Mouse (Mus musculus) hindbrain, embryonic 11.5 days (tissue): ENCODE results near the gene Pik3r2. TPM values are rescaled to one million over a fixed set of nuclear protein-coding genes. Genes with fewer than 3 reads are reported as not detected.

Experiments
- ATAC-seq: fragments of 200-750 bp; cut with Nextera tagmentation; 2 replicates; pipeline ENCODE4 v1.8.0; 2017; ENCODE audit warnings: mild to moderate bottlenecking, moderate TSS enrichment, moderate library complexity; ENCODE audit not compliant: low FRiP score
- DNase-seq: peaks from one replicate; pipeline ENCODE4 v3.0.0-alpha.2; 2015; ENCODE audit warnings: low spot score
- H3K27ac ChIP-seq: fragments of 300-500 bp; sonication (generic); 2 replicates; pipeline ENCODE4 v1.5.1; 2014; ENCODE audit warnings: mild to moderate bottlenecking, low read depth, low read length
- H3K27me3 ChIP-seq: fragments of 300-500 bp; sonication (generic); 2 replicates; pipeline ENCODE4 v1.6.1; 2014; ENCODE audit warnings: mild to moderate bottlenecking, low read length, moderate library complexity, mixed read lengths; ENCODE audit not compliant: control insufficient read depth, insufficient read depth
- H3K36me3 ChIP-seq: fragments of 300-500 bp; sonication (generic); 2 replicates; pipeline ENCODE4 v1.6.1; 2014; ENCODE audit warnings: mild to moderate bottlenecking, low read length, moderate library complexity, mixed read lengths; ENCODE audit not compliant: control insufficient read depth, insufficient read depth
- H3K4me1 ChIP-seq: fragments of 300-500 bp; sonication (generic); replicated peaks from 2 replicates; pipeline ENCODE4 v1.6.1; 2014; ENCODE audit warnings: low read length, mixed read lengths; ENCODE audit not compliant: control insufficient read depth, insufficient read depth
- H3K4me2 ChIP-seq: fragments of 300-500 bp; sonication (generic); replicated peaks from 2 replicates; pipeline ENCODE4 v1.6.1; 2014; ENCODE audit warnings: mild to moderate bottlenecking, low read depth, low read length
- H3K4me3 ChIP-seq: fragments of 300-500 bp; sonication (generic); 2 replicates; pipeline ENCODE4 v1.5.1; 2014; ENCODE audit warnings: low read depth, low read length
- H3K9ac ChIP-seq: fragments of 300-500 bp; sonication (generic); 2 replicates; pipeline ENCODE4 v1.6.1; 2014; ENCODE audit warnings: low read depth, low read length
- H3K9me3 ChIP-seq: fragments of 300-500 bp; sonication (generic); 2 replicates; pipeline ENCODE4 v1.6.1; 2016; ENCODE audit warnings: low read length; ENCODE audit not compliant: control insufficient read depth
- WGBS: fragments of 180-500 bp; shearing (Covaris S2); extraction: QIAGEN DNeasy Blood & Tissue Kit; methylation state at CpG from one replicate; pipeline ENCODE4 v1.1.7; 2014; 5-methylcytosine and 5-hydroxymethylcytosine counted together
- polyA plus RNA-seq: library from polyadenylated mRNA; unstranded; fragments of >200 nt; fragmentation: Nextera tagmentation; extraction: Ambion mirVana; gene quantifications from 2 replicates; pipeline ENCODE4 v1.2.1, GENCODE M21; 2014

Pik3r2 gene
- polyA plus RNA-seq, 1 experiment from 2014 or later, result 31.5 TPM

DNA sequence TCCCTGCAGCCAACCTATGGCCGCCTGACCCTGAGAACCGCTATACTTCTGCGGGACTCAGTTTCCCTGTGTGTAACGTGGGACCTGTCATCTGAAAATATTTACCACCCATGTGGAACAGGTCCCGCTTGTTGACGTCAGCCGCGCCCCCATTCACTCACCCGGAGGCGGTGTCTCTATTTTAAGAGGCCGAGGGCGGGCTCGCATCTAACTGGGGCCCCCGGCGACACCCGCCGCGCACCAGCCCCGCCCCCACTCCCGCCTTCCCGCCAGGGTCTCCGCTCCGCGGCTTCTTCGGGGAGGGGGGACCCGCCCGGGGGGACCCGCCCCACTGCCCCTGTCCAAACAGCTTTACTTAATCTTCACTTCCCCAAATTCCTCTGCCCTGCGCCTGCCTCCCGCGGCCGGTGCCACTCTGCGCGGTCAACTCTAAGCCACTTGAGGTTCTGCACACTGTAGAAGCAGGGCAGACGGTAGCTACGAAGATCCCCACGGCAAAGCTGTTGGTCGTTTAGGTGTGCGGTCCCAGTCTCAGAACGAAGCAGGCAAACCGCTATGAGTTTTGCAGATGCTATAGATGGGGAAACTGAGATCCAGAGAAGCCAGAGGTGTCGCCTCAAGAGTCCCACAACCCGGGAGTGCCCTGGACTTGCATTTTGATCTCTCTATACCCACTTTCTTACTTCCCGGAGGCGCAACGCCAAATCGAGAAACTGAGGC, 27.4 kb upstream of the Pik3r2 start:
- 2% methylated on average over 44 of the region's 47 CpGs for WGBS
- peaks cover 42% of the 10 kb centered on the region for H3K27me3 ChIP-seq
- H3K4me3 ChIP-seq, result peak overlapping the region; percentile 48
- peaks cover 4% of the 10 kb centered on the region; the same call in 1 of the 2 replicates for H3K4me1 ChIP-seq
- ATAC-seq (no peak), DNase-seq (peak; percentile 40)
- peak overlapping the region; percentile 44 for H3K9ac ChIP-seq
- no peak overlapping the region for H3K27ac ChIP-seq
- H3K36me3 ChIP-seq, result no peaks in the 10 kb centered on the region
- H3K9me3 ChIP-seq, result no peaks in the 10 kb centered on the region
- peak overlapping the region; percentile 89 for H3K4me2 ChIP-seq

GRCm38 (mm10) chr8:70802786-70803510, 26.4 kb upstream of the Pik3r2 start:
- Histone ChIP-seq H3K27ac (no peak overlapping the region), H3K36me3 (no peaks in the 10 kb centered on the region), H3K4me2 (no peak overlapping the region), H3K9ac (no peak overlapping the region), H3K9me3 (no peaks in the 10 kb centered on the region), H3K4me3 (no peak overlapping the region), H3K4me1 (peaks cover 4% of the 10 kb centered on the region; the same call in 1 of the 2 replicates), H3K27me3 (peaks cover 52% of the 10 kb centered on the region)
- ATAC-seq (no peak), DNase-seq (no peak)
- WGBS, result 63% methylated on average over 11 of the region's 11 CpGs

DNA sequence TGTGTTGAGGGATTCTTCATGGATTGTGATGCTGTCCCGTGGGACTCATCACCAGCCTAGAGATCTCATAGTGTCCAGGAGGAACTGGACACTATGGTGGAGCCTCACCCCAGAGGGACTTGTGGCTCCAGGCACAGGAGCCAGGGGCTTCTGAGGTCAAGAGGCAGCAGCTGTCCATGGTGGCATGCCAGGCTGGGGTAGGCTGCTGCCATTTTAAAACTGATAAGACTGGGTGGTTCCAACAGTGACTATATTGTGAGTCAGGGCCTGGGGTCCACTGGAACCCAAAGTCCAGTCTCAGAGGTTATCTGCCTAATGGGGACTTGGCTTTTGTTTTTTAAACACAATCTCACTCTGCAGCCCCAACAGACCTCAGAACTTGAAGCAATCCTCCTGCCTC, 25.3 kb upstream of the Pik3r2 start:
- Histone ChIP-seq H3K9ac (no peak overlapping the region), H3K4me2 (no peak overlapping the region), H3K4me1 (peaks cover 7% of the 10 kb centered on the region; the same call in 1 of the 2 replicates), H3K27me3 (peaks cover 54% of the 10 kb centered on the region), H3K4me3 (no peak overlapping the region), H3K27ac (no peak overlapping the region), H3K36me3 (no peaks in the 10 kb centered on the region), H3K9me3 (no peaks in the 10 kb centered on the region)
- WGBS, result 76% methylated on average over 1 of the region's 1 CpGs
- DNase-seq (no peak), ATAC-seq (no peak)

DNA sequence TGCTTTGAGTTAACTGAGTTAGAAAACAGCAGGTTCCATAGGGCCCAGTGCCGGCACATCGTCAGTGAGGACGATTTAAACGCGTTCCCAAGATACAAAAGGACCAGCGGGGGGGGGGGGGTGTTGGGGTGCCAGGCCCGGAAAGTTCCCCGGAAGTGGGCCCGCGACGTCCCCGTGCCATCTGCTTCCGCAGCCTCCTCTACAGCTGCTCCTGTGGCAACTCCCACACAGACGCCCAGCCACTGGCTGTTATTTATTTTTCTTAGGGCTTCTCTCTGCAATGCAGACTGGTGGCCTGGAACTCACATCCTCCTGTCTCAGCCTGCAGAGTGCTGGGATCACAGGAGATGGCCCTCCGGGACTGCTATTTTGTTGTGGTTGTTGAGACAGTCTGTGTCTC, 24.6 kb upstream of the Pik3r2 start:
- WGBS, result 36% methylated on average over 14 of the region's 15 CpGs
- H3K36me3 ChIP-seq, result no peaks in the 10 kb centered on the region
- no peak for DNase-seq
- no peak overlapping the region for H3K4me2 ChIP-seq
- no peaks in the 10 kb centered on the region for H3K9me3 ChIP-seq
- no peak overlapping the region for H3K4me3 ChIP-seq
- no peak for ATAC-seq
- H3K4me1 ChIP-seq, result peaks cover 9% of the 10 kb centered on the region
- no peak overlapping the region for H3K27ac ChIP-seq
- H3K27me3 ChIP-seq, result peaks cover 54% of the 10 kb centered on the region
- H3K9ac ChIP-seq, result no peak overlapping the region

DNA sequence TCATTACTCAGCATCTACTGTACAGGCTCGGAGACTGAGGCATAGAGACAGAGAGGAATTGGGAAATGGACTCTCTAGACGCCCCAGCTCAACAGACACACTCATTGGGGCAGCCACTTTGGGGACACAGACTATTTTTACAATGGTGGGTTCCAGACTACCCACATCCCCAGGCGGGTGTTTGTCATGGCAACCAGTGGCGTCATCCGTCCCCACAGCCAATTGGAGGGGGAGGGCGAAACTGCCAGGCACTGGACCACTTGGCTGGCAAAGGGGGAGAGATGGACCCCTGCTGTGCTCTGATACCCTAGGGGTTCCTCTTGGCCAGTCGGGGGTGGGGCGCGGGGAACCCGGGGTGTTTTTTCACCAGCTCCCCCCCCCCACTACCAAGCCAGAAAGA, 24.1 kb upstream of the Pik3r2 start:
- WGBS, result 38% methylated on average over 10 of the region's 10 CpGs
- H3K9ac ChIP-seq, result no peak overlapping the region
- H3K4me2 ChIP-seq, result no peak overlapping the region
- H3K4me1 ChIP-seq, result peaks cover 9% of the 10 kb centered on the region
- no peak overlapping the region for H3K4me3 ChIP-seq
- no peaks in the 10 kb centered on the region for H3K9me3 ChIP-seq
- peaks cover 50% of the 10 kb centered on the region for H3K27me3 ChIP-seq
- no peak for ATAC-seq
- no peaks in the 10 kb centered on the region for H3K36me3 ChIP-seq
- DNase-seq, result no peak
- no peak overlapping the region for H3K27ac ChIP-seq

DNA sequence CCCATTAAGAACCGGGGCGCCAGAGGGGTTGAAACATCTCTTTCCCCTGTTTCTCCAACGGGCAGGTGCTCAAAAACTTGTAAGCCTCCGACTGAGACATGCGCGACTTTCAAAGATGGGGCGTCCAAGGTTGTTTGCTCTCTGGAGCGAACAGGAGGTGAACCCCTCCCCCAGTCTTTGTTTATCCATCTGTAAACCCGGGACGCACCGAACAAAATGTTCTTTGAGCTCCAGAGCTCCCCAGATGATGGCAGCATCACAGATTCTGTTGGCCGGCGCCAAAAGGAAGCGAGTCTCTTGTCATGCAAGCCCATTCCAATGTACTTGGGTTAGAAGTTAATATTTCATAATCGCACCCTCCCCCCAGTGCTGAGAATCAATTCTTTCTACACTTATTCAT, 21.8 kb upstream of the Pik3r2 start:
- DNase-seq, result peak; percentile 27
- no peaks in the 10 kb centered on the region for H3K36me3 ChIP-seq

DNA sequence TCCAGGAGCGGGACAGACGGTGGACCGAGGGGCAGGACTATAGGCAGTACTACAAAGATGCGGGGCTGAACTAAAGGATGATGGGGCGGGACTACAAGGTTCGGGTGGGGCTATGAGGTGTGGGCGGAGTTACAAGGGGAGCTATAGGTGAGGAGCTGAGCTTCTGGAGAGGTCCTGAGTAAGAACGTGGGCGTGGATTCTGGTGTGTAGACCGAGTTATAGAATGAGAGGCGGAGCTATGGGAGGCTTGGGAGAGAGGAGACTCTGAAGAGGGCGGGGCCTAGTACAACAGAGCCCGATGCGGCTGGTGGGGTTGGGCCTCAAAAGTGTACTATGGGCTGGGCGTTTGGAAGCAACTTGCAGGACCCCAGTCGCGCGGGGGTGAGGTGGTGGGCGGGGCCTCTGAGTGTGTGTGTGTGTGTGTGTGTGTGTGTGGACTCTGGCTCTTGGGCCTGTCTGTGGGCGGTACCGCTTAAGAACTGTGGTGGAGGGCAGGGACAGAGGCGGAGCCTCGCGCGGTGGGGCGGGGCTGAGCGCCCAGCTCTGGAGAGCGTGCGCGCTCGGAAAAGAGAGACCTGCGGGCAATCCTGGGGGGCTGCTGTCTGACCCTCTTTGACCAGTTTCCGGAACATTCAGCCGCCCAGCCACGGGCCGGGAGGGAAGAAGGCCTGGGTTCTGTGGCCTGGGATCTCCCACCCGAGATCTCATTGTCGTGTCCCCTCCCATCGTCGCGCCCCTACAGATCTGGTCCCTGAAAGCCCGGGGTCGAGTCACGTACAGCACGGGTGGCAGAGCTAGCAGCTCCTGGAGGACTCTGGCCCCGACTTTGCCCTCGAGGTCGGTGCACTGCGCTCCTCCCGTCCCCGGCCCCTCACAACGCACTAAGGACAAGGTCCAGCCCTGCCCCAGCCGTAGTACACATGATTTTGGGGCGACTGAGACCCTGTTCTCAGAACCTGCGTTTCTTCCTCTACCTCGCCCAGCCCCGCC, 20.9 kb upstream of the Pik3r2 start:
- peak overlapping the region; percentile 40 for H3K4me3 ChIP-seq
- ATAC-seq (peak; percentile 83), DNase-seq (peak; percentile 88)
- H3K4me1 ChIP-seq, result peaks cover 16% of the 10 kb centered on the region
- peak overlapping the region; percentile 1; the same call in 1 of the 2 replicates for H3K27ac ChIP-seq
- H3K9ac ChIP-seq, result peak overlapping the region; percentile 43
- no peaks in the 10 kb centered on the region for H3K36me3 ChIP-seq
- H3K27me3 ChIP-seq, result peaks cover 28% of the 10 kb centered on the region
- WGBS, result under 1% methylated on average over 50 of the region's 57 CpGs
- no peaks in the 10 kb centered on the region for H3K9me3 ChIP-seq
- peak overlapping the region; percentile 57 for H3K4me2 ChIP-seq

More for the DNA sequence above, 21.8 kb upstream of the Pik3r2 start:
- H3K4me2 ChIP-seq, result peak overlapping the region; percentile 57; the same call in 1 of the 2 replicates
- no peak for ATAC-seq
- peaks cover 8% of the 10 kb centered on the region for H3K4me1 ChIP-seq
- H3K9me3 ChIP-seq, result no peaks in the 10 kb centered on the region
- 18% methylated on average over 15 of the region's 15 CpGs for WGBS
- peaks cover 33% of the 10 kb centered on the region for H3K27me3 ChIP-seq
- no peak overlapping the region; the same call in 1 of the 2 replicates for H3K4me3 ChIP-seq
- H3K9ac ChIP-seq, result no peak overlapping the region
- H3K27ac ChIP-seq, result no peak overlapping the region

- peak; percentile 4; the same call in 1 of the 2 replicates for ATAC-seq
- WGBS, result 2% methylated on average over 51 of the region's 54 CpGs
Measured at GRCm38 (mm10) chr8:70796403-70797080, 20.0 kb upstream of the Pik3r2 start.

More at GRCm38 (mm10) chr8:70796403-70797080, 20.0 kb upstream of the Pik3r2 start:
- peak; percentile 27 for DNase-seq
- Histone ChIP-seq H3K9ac (peak overlapping the region; percentile 42), H3K4me1 (peaks cover 15% of the 10 kb centered on the region), H3K27ac (peak overlapping the region; percentile 1; the same call in 1 of the 2 replicates), H3K9me3 (no peaks in the 10 kb centered on the region), H3K36me3 (no peaks in the 10 kb centered on the region), H3K4me3 (peak overlapping the region; percentile 40), H3K4me2 (peak overlapping the region; percentile 57), H3K27me3 (peaks cover 25% of the 10 kb centered on the region)
